ENCODE assay signal across 9 mouse cellular contexts in the genomic region with DNA sequence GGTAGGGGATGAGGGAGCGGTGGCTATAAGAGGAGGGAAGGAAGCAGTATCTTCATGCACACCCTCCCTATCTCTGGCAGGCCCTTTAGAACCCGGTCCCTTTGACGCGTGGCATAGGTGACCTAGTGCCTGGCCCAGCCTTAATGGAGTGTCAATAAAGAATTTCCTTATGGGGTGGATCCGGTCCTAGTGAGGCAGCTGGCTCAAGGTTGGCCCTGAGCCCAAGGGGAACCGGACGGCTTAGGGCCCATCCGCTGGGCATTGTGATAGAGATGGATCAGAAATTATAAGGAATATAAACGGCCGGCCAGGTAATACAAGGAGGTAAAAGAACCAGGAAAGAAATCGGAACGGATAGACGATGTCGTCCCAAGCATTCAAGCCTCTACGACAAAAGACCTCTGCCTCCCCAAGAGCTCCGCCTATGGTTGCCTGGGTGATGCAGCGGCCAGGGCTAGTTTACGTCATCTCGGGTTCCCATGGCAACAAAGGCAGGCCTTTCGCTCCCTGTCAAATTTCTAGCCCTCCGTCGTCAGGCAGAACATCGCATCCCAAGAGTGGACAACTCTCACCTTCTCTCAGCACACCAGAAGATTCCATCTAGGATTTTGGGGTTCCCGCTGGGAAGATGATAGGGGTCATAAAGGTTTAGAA. TPM values are rescaled to one million over a fixed set of nuclear protein-coding genes. Genes with fewer than 3 reads are reported as not detected.
A peak's percentile ranks its signal among the peaks of the same experiment; 100 is the strongest.
DNase-seq lines count a peak whose midpoint lies in the region; ATAC-seq and TF ChIP-seq lines count a peak whose summit lies in the region.
"Had no signal": no experiment of that assay in that cellular context is flagged by ENCODE, and none has a peak within 500 bp of the region (broad histone marks: within the 10 kb centered on the region; RNA-seq: fewer than 3 reads in every experiment).

No protein-coding gene starts in this region.

- peak; percentile 89 for DNase-seq in CH12.LX (ENCODE audit: extremely low read depth)
- DNase-seq in c-Kit-positive CD71-negative TER-119-negative erythroid progenitor cells, embryonic 14.5 days (ENCODE audit: low read depth): peak; percentile 49
- DNase-seq in forebrain, embryonic 10.5 days (ENCODE audit: extremely low spot score, low spot score): peak; percentile 89
- DNase-seq in heart, postnatal 25 days (ENCODE audit: low spot score): peak; percentile 29
- peak; percentile 75 to 82 for DNase-seq in kidney, postnatal 4 days
- peak; percentile 41 for DNase-seq in thymus, postnatal 25 days

- no peaks in the 10 kb centered on the region for H3K36me3 ChIP-seq in CH12.LX (replicated peaks in 1 of 2; ENCODE audit: control insufficient read depth in 1 of 2, insufficient read depth in 1 of 2, low read length in 1 of 2)
- H3K36me3 ChIP-seq in forebrain, embryonic 10.5 days (replicated peaks): no peaks in the 10 kb centered on the region
- H3K36me3 ChIP-seq in liver, embryonic 12.5 days: no peaks in the 10 kb centered on the region
- H3K36me3 ChIP-seq in neural tube, embryonic 12.5 days: no peaks in the 10 kb centered on the region

- intact Hi-C loops in heart, postnatal 25 days (cut with DNase I): no loop called here

- dilution Hi-C loops in CH12.LX (cut with MboI; ENCODE audit: extremely low pct_ligation_motif_present, extremely low pct_unique_long_range_greater_than_20kb, low sequenced_read_pairs): no loop called here

- no peaks in the 10 kb centered on the region for H3K79me2 ChIP-seq in CH12.LX (replicated peaks; ENCODE audit: control insufficient read depth, extremely low read depth, insufficient read depth, poor library complexity, severe bottlenecking)

- in situ Hi-C loops in CH12.LX (cut with MboI; ENCODE audit: low pct_ligation_motif_present, low pct_unique_long_range_greater_than_20kb, low sequenced_read_pairs): loop anchor here (25.0 kb wide), 1 partner anchor 757 kb away; the partner anchor contains the start of genes Odf3, Scgb1c1 and Urah

- H3K4me3 ChIP-seq in CH12.LX (replicated peaks in 1 of 3; ENCODE audit: low read depth in 2 of 3, low read length in 2 of 3, poor library complexity in 1 of 3): no peak overlapping the region
- H3K4me3 ChIP-seq in forebrain, embryonic 10.5 days: peak overlapping the region; percentile 49
- no peak overlapping the region for H3K4me3 ChIP-seq in liver, embryonic 12.5 days
- H3K4me3 ChIP-seq in neural tube, embryonic 12.5 days: peak overlapping the region; percentile 23

- no peaks in the 10 kb centered on the region for H3K9me3 ChIP-seq in CH12.LX (replicated peaks; ENCODE audit: low read length)
- H3K9me3 ChIP-seq in forebrain, embryonic 10.5 days: no peaks in the 10 kb centered on the region
- no peaks in the 10 kb centered on the region for H3K9me3 ChIP-seq in liver, embryonic 12.5 days (replicated peaks)
- H3K9me3 ChIP-seq in neural tube, embryonic 12.5 days: no peaks in the 10 kb centered on the region

- peak; percentile 43; the same call in 1 of the 2 replicates for ATAC-seq in liver, embryonic 12.5 days
- peak; percentile 81 for ATAC-seq in neural tube, embryonic 12.5 days (ENCODE audit: low FRiP score, low read depth)

- 4% methylated on average over 24 of the region's 24 CpGs for WGBS in forebrain, embryonic 10.5 days
- WGBS in liver, embryonic 12.5 days (ENCODE audit: insufficient replicate concordance): 6% methylated on average over 24 of the region's 24 CpGs
- WGBS in neural tube, embryonic 12.5 days: 3% methylated on average over 24 of the region's 24 CpGs

- H3K27me3 ChIP-seq in CH12.LX (replicated peaks): peaks cover 49% of the 10 kb centered on the region
- peaks cover 56% of the 10 kb centered on the region for H3K27me3 ChIP-seq in forebrain, embryonic 10.5 days (ENCODE audit: poor library complexity, severe bottlenecking)
- peaks cover 44% of the 10 kb centered on the region for H3K27me3 ChIP-seq in liver, embryonic 12.5 days (replicated peaks)
- H3K27me3 ChIP-seq in neural tube, embryonic 12.5 days (replicated peaks): peaks cover 11% of the 10 kb centered on the region

- H3K27ac ChIP-seq in CH12.LX (ENCODE audit: insufficient read depth, low read depth): no peak overlapping the region
- peak overlapping the region; percentile 79 for H3K27ac ChIP-seq in forebrain, embryonic 10.5 days
- H3K27ac ChIP-seq in liver, embryonic 12.5 days: no peak overlapping the region
- peak overlapping the region; percentile 43; the same call in 1 of the 2 replicates for H3K27ac ChIP-seq in neural tube, embryonic 12.5 days

- TF ChIP-seq RAD21 in CH12.LX (IDR thresholded peaks at IDR 0.05; ENCODE audit: low read depth, low read length): no peak

- TF ChIP-seq CTCF in CH12.LX (conservative IDR thresholded peaks at IDR 0.05 in 1 of 2, IDR thresholded peaks at IDR 0.05 in 1 of 2; ENCODE audit: low read depth in 2 of 2, low read length in 2 of 2): no peak

- TF ChIP-seq EP300 in CH12.LX (IDR thresholded peaks at IDR 0.05; ENCODE audit: low read length): no peak

- peak overlapping the region; percentile 68 for H3K4me2 ChIP-seq in CH12.LX (ENCODE audit: insufficient read depth, low read depth, poor library complexity, severe bottlenecking)
- H3K4me2 ChIP-seq in liver, embryonic 12.5 days: no peak overlapping the region
- H3K4me2 ChIP-seq in neural tube, embryonic 12.5 days (replicated peaks): peak overlapping the region; percentile 67

- TF ChIP-seq POLR2A in CH12.LX (IDR thresholded peaks at IDR 0.05; ENCODE audit: low read depth, low read length): no peak

- peaks cover 17 to 22% of the 10 kb centered on the region in 2 experiments for H3K4me1 ChIP-seq in CH12.LX (ENCODE audit: control insufficient read depth in 1 of 2, insufficient read depth in 2 of 2)
- peaks cover 36% of the 10 kb centered on the region for H3K4me1 ChIP-seq in forebrain, embryonic 10.5 days
- 0 out of 2 replicates have a peak, but pooled peaks cover 4% of the 10 kb centered on the region for H3K4me1 ChIP-seq in liver, embryonic 12.5 days
- peaks cover 24% of the 10 kb centered on the region for H3K4me1 ChIP-seq in neural tube, embryonic 12.5 days

- peak overlapping the region; percentile 20; the same call in 1 of the 2 replicates for H3K9ac ChIP-seq in CH12.LX (ENCODE audit: insufficient read depth, low read depth)
- no peak overlapping the region for H3K9ac ChIP-seq in liver, embryonic 12.5 days
- H3K9ac ChIP-seq in neural tube, embryonic 12.5 days: peak overlapping the region; percentile 53

TF ChIP-seq in CH12.LX, 34 proteins besides CTCF, POLR2A, EP300 and RAD21:
- TF ChIP-seq USF2 (conservative IDR thresholded peaks at IDR 0.05; ENCODE audit: low read depth, low read length) (no peak), UBTF (IDR thresholded peaks at IDR 0.05; ENCODE audit: low read depth, low read length) (no peak), MEF2A (IDR thresholded peaks at IDR 0.05; ENCODE audit: borderline replicate concordance, low read depth, low read length) (no peak), GABPA (IDR thresholded peaks at IDR 0.05; ENCODE audit: insufficient replicate concordance, low read depth, low read length) (no peak), ELF1 (IDR thresholded peaks at IDR 0.05; ENCODE audit: low read depth, low read length) (no peak), SIN3A (IDR thresholded peaks at IDR 0.05; ENCODE audit: low read length) (no peak), MXI1 (IDR thresholded peaks at IDR 0.05; ENCODE audit: low read depth, low read length) (peak; percentile 97)

RNA-seq across cellular contexts. Expression of gene Caly, which starts 1.7 kb away (rescaled TPM):
- not detected in 2 replicates for total RNA-seq in CH12.LX (2012; rRNA removed)
- not detected in 2 replicates for total RNA-seq in CH12.LX (2014; rRNA removed)
- polyA plus RNA-seq in CH12.LX (2012; ENCODE audit: insufficient read length, low read depth): not detected in 2 replicates
- polyA plus RNA-seq in forebrain, embryonic 10.5 days (2016; fragmentation: Nextera tagmentation; extraction: Ambion mirVana): 0.58 and 2.1 TPM in 2 replicates
- not detected for total RNA-seq in heart, postnatal 25 days (2021)
- 0.33 and 0.38 TPM in 2 replicates for polyA plus RNA-seq in liver, embryonic 12.5 days (2016; fragmentation: Nextera tagmentation; extraction: Ambion mirVana)
- 25.5 and 28.4 TPM in 2 replicates for polyA plus RNA-seq in neural tube, embryonic 12.5 days (2016; fragmentation: Nextera tagmentation; extraction: Ambion mirVana)

RNA-seq across cellular contexts. Expression of gene Prap1, which starts 12.6 kb away (rescaled TPM):
- total RNA-seq in CH12.LX (2012; rRNA removed) (not detected in 2 replicates), CH12.LX (2014; rRNA removed) (not detected in 2 replicates)
- not detected in 2 replicates for polyA plus RNA-seq in CH12.LX (2012; ENCODE audit: insufficient read length, low read depth)
- not detected in 2 replicates for polyA plus RNA-seq in forebrain, embryonic 10.5 days (2016; fragmentation: Nextera tagmentation; extraction: Ambion mirVana)
- total RNA-seq in heart, postnatal 25 days (2021): not detected
- not detected in 2 replicates for polyA plus RNA-seq in liver, embryonic 12.5 days (2016; fragmentation: Nextera tagmentation; extraction: Ambion mirVana)
- polyA plus RNA-seq in neural tube, embryonic 12.5 days (2016; fragmentation: Nextera tagmentation; extraction: Ambion mirVana): not detected in 2 replicates
- total RNA-seq: adrenal gland, postnatal 4 days had no signal

RNA-seq across cellular contexts. Expression of gene Fuom, which starts 21.6 kb away (rescaled TPM):
- 0.76 and 1.8 TPM in 2 replicates for total RNA-seq in CH12.LX (2012; rRNA removed)
- not detected in 2 replicates for total RNA-seq in CH12.LX (2014; rRNA removed)
- 0.64 and 0.86 TPM in 2 replicates for polyA plus RNA-seq in CH12.LX (2012; ENCODE audit: insufficient read length, low read depth)
- 11.5 and 12.1 TPM in 2 replicates for polyA plus RNA-seq in forebrain, embryonic 10.5 days (2016; fragmentation: Nextera tagmentation; extraction: Ambion mirVana)
- total RNA-seq in heart, postnatal 25 days (2021): 10 to 100 TPM; 80.9 to 84.0 TPM
- polyA plus RNA-seq in liver, embryonic 12.5 days (2016; fragmentation: Nextera tagmentation; extraction: Ambion mirVana): 7.4 and 7.6 TPM in 2 replicates
- polyA plus RNA-seq in neural tube, embryonic 12.5 days (2016; fragmentation: Nextera tagmentation; extraction: Ambion mirVana): 22.3 and 23.9 TPM in 2 replicates

RNA-seq across cellular contexts. Expression of gene Msx3, which starts 31.7 kb away (rescaled TPM):
- not detected in 2 replicates for total RNA-seq in CH12.LX (2012; rRNA removed)
- not detected in 2 replicates for total RNA-seq in CH12.LX (2014; rRNA removed)
- polyA plus RNA-seq in CH12.LX (2012; ENCODE audit: insufficient read length, low read depth): not detected in 2 replicates
- polyA plus RNA-seq in forebrain, embryonic 10.5 days (2016; fragmentation: Nextera tagmentation; extraction: Ambion mirVana): 0.31 and 0.69 TPM in 2 replicates
- not detected for total RNA-seq in heart, postnatal 25 days (2021)
- polyA plus RNA-seq in liver, embryonic 12.5 days (2016; fragmentation: Nextera tagmentation; extraction: Ambion mirVana): not detected in 2 replicates
- polyA plus RNA-seq in neural tube, embryonic 12.5 days (2016; fragmentation: Nextera tagmentation; extraction: Ambion mirVana): 81.6 and 95.9 TPM in 2 replicates
- total RNA-seq: adrenal gland, postnatal 4 days had no signal

RNA-seq across cellular contexts. Expression of gene Paox, which starts 35.0 kb away (rescaled TPM):
- total RNA-seq in CH12.LX (2012; rRNA removed) (40.0 and 42.3 TPM in 2 replicates), CH12.LX (2014; rRNA removed) (34.5 and 36.6 TPM in 2 replicates)
- 30.4 and 39.7 TPM in 2 replicates for polyA plus RNA-seq in CH12.LX (2012; ENCODE audit: insufficient read length, low read depth)
- polyA plus RNA-seq in forebrain, embryonic 10.5 days (2016; fragmentation: Nextera tagmentation; extraction: Ambion mirVana): 17.2 and 17.3 TPM in 2 replicates
- 1 to 10 TPM; 3.5 to 3.7 TPM for total RNA-seq in heart, postnatal 25 days (2021)
- polyA plus RNA-seq in liver, embryonic 12.5 days (2016; fragmentation: Nextera tagmentation; extraction: Ambion mirVana): 11.0 and 11.5 TPM in 2 replicates
- 13.1 and 13.2 TPM in 2 replicates for polyA plus RNA-seq in neural tube, embryonic 12.5 days (2016; fragmentation: Nextera tagmentation; extraction: Ambion mirVana)

Comparison
In these comparisons a context has a peak if more than half of its experiments do, and no peak if none do; other contexts are left out.
1. DNase-seq: peak in every context shown above with its lines; median percentile 89 in CH12.LX; 89 in forebrain, embryonic 10.5 days; 78 in kidney, postnatal 4 days; 49 in c-Kit-positive CD71-negative TER-119-negative erythroid progenitor cells, embryonic 14.5 days; 41 in thymus, postnatal 25 days; 29 in heart, postnatal 25 days.
2. H3K27ac ChIP-seq: peak in forebrain, embryonic 10.5 days (single experiment) and neural tube, embryonic 12.5 days (single experiment); none in CH12.LX (single experiment) and liver, embryonic 12.5 days (single experiment).
3. H3K4me3 ChIP-seq: peak in forebrain, embryonic 10.5 days (single experiment) and neural tube, embryonic 12.5 days (single experiment); none in CH12.LX (0 of 3) and liver, embryonic 12.5 days (single experiment).